ENCODE assay signal across 9 mouse cellular contexts in the genomic region with DNA sequence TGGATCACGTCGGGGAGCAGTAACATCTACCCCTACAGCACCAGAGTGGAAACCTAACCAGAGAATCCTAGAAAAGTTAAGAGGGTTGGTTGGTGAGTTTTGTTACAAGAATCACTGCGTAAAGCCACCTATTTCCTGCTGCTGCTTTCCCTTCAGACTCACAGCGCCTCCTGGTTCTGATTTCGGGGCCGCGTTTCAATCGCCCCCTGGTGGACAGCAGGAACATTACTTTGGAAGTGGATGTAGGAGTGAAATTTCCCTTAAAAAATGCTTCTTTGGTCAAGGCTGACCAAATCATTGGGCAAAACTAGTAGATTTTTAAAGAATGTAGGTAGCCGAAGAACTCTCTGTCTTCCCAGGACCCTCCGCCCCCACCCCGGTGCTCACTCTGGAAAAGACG.
A peak's percentile ranks its signal among the peaks of the same experiment; 100 is the strongest.
DNase-seq lines count a peak whose midpoint lies in the region; TF ChIP-seq lines count a peak whose summit lies in the region.
"Had no signal": no experiment of that assay in that cellular context is flagged by ENCODE, and none has a peak within 500 bp of the region (broad histone marks: within the 10 kb centered on the region; RNA-seq: fewer than 3 reads in every experiment).

No protein-coding gene starts in this region.

- intact Hi-C loops in heart, postnatal 10 days (cut with DNase I), result loop anchor here (1.0 to 5.0 kb wide), 3 partner anchors 172 to 282 kb away; no protein-coding TSS in a partner anchor

- DNase-seq in MN1 (ENCODE audit: low spot score), result peak; percentile 63
- DNase-seq in brain, embryonic 18.5 days (ENCODE audit: low read depth, low spot score), result peak; percentile 28
- DNase-seq in fibroblast of lung, adult 2 months (ENCODE audit: low read depth), result peak; percentile 18
- peak; percentile 76 to 83 for DNase-seq in heart, postnatal 10 days
- peak; percentile 58 to 73 for DNase-seq in layer of hippocampus, adult 2 months (ENCODE audit: low spot score in 2 of 2)
- DNase-seq in lung, postnatal 36 days, result peak; percentile 70
- DNase-seq in retina, postnatal 1 day, result peak; percentile 74
- peak; percentile 65 for DNase-seq in urinary bladder, postnatal 25 days (ENCODE audit: low spot score)

- peak; percentile 88 for TF ChIP-seq CTCF in layer of hippocampus, adult 2 months (conservative IDR thresholded peaks at IDR 0.05)

- no peak overlapping the region for H3K4me3 ChIP-seq in layer of hippocampus, adult 2 months
- H3K4me3 ChIP-seq: liver, embryonic 15.5 days had no signal

- 0 out of 2 replicates have a peak overlapping the region, but pooled peaks have one; percentile 48 for H3K27ac ChIP-seq in layer of hippocampus, adult 2 months
- H3K27ac ChIP-seq: liver, embryonic 15.5 days had no signal

Comparison
In these comparisons a context has a peak if more than half of its experiments do, and no peak if none do; other contexts are left out.
1. DNase-seq: peak in every context shown above with its lines; median percentile 80 in heart, postnatal 10 days; 74 in retina, postnatal 1 day; 70 in lung, postnatal 36 days; 66 in layer of hippocampus, adult 2 months; 65 in urinary bladder, postnatal 25 days; 63 in MN1; 28 in brain, embryonic 18.5 days; 18 in fibroblast of lung, adult 2 months.